Mouse (Mus musculus) adrenal gland, adult 18-20 months (tissue): ENCODE results near the gene Pacsin3. TPM values are rescaled to one million over a fixed set of nuclear protein-coding genes. Genes with fewer than 3 reads are reported as not detected.

Experiments used
- DNase-seq, 2 experiments: peaks; one replicate each; pipeline ENCODE4 v3.0.0; 2021 to 2022; ENCODE audit warnings: low spot score in 2 of 2
- total RNA-seq, 2 experiments: library from RNA; stranded (reverse); gene quantifications; 1 replicate in 1 of 2; 2 replicates in 1 of 2; pipeline ENCODE4 v1.2.3; 2021

Pacsin3 gene
- total RNA-seq, 2 experiments from 2014 or later: 35.7 to 130 TPM

DNA sequence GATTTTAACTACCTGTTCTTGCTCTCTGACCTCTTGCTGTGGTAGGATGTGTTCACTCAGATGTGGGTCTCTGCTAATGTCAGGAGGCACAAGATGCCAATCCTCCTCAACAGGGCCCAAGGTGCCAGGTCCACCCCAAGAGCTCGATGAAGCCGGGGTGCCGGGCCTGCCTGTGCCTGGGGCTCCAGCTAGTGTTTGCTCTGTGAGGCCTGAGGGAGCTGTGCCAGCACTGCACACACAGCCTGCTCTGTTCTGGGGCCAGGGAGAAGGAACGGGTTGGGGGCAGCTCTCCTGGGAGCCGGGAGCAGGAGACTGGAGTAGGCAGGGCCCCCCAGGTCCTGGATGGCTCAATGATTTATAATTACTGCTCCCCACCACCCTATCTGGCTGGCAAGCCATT, 2.3 kb downstream of the Pacsin3 start:
- DNase-seq: no peak

DNA sequence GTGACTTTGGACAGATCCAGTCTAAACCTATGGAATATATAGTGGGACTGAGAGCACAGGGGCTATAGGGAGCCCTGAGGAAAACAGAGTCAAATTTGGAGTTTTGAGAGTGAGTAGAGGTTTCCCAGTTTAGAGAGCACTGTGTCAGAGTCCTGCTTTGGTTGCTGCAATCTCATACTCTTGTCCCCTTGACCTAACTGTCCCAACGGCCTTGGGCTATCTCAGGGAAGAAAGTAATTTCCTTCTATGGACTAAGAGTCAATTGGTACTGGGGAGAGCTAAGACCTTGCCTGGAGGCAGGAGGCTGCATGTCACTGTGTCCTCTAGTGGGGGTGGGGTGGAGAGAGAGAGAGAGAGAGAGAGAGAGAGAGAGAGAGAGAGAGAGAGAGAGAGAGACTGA, 3.1 kb downstream of the Pacsin3 start:
- DNase-seq: no peak

DNA sequence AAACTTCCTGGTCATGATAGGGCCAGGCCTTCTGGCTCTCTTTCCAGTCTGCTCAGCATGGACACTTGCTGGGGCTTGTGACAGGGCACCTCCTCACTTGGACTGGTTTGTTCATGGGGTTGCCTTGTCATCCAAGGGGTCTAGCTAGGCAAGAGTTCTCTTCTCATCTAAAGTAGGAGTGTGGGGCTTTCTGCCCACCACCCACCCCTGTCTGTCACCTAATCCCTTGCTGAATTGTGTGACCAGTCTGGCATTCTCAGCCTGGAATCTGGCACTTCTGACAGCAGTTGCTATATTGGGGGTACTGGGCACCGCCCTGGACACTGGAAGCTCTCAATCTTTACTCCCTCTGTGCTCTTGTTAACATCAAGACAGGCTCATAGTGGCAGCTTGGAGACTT, 3.7 kb downstream of the Pacsin3 start:
- DNase-seq: no peak

DNA sequence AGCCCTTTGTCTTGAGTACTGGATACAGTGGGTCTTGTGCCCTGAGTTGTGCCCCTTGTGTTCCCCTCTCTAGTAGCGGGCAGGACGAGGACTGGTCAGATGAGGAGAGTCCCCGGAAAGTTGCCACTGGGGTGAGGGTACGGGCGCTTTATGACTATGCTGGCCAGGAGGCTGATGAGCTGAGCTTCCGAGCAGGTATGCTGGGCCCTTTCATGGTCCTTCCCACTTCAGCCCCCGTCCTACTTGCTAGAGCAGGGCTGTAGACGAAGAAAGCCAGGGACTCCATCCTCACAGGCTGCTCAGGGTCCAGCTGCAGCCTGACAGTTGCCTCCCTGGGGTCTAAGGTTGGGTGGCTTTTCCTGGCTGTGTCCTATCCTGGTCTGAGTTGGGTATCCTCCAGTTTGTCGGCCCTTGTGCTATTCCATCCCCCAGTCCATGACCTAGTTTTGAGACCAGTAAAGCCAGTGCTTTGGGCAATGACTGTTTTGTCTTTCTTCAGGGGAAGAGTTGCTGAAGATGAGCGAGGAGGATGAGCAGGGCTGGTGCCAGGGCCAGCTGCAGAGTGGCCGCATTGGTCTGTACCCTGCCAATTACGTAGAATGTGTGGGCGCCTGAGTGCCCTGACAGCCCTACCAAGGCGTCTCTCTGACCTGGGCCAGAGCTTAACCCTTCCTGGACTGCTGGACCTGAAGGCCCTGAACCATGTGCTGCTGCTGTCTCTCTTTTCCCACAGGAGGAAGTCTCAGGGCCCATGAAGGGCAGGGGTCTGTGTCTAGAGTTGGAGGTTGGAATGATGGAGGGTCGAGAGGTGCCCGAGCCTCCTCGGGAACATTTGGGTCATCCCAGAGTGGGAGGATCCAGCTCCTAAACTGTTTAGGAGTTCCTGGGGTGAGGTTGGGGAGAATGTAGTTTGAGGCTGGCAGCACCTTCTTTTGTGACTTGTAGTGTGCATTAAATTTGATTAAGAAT, 8.2 kb downstream of the Pacsin3 start:
- DNase-seq: no peak

DNA sequence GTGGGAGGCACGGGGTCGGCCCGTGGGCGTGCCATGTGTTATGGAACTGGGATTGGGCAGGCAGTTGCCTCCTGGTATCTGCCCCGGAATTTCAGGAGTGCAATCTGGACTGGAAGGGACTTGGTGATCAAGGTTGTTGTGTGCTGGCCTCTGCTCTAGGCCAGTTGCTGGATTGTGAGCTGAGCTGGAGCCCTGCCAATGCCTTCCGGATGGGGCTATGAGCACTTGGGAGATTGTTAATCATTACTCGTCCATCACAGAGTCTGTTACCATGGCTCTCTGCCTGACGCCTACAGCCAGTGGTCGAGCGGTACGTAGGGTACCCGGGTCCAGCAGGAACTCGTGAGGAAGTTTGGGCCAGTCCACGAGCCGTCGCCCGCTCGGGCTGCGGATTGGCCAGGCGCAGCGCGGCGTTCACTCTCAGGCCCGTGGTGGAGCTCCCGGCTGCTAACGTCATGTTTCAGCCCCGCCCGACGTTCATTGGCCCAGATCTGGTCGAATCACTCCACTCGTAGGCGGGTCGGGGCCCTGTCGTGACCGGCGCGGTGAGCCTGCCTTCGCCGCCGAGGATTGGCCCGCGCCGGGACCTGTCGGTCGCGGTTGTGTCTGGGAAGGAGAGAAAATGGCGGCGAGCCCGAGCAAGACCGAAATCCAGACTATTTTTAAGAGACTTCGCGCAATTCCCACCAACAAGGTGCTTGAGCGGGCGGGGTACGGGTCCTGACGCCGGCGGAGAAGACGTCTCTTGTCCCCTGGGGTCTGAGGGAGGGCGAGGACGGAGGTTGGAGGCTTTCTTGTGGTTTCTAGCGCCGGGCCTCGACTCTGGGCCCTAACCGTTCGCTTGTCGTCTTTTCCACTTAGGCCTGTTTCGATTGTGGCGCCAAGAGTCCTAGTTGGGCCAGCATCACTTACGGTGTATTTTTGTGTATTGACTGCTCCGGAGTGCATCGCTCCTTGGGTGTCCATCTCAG, 9.2 kb downstream of the Pacsin3 start, which contains the start of gene Arfgap2:
Gene Arfgap2 (plus strand): TSS at position 264 of the 971 bp plus-strand sequence.
- peak; percentile 93 to 95 for DNase-seq

DNA sequence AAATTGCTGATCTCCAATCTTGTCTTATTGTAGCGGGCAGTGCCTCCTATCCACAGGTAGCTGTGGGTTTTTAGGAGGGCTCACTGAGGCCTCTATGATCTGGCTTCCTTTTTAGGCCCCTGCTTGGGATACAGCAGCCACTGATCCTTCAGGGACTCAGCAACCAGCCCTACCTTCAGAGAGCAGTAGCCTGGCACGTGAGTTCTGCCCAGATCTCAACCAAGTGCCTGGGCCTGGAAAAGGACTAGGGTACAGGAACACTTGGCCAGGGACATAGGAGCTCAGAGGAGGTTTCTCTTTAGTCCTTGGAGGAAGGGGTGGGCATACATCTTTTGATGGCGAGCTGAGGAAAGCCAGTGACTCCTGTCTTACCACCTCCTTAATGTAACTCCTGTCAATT, 12.3 kb downstream of the Pacsin3 start:
- DNase-seq: no peak

DNA sequence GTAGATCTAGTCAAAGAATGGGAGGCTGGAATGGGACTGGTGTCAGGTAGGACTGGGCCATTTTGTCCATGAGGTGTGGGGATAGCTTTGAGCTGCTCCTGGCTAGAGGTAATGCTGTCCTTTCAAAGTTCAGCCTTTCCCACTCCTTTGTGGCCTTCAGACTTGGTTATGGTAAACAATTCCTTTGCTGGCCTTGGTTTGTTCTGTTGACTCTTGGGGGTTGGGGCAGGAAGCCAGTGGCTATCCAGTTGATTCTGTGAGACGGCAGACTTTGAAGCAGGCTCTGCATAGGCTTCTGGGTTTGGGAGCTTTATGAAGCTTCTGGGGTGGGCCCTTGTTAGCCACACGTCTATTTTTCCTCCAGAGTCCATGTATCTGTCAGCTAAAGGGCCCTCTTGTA, 13.0 kb downstream of the Pacsin3 start:
- DNase-seq: no peak

DNA sequence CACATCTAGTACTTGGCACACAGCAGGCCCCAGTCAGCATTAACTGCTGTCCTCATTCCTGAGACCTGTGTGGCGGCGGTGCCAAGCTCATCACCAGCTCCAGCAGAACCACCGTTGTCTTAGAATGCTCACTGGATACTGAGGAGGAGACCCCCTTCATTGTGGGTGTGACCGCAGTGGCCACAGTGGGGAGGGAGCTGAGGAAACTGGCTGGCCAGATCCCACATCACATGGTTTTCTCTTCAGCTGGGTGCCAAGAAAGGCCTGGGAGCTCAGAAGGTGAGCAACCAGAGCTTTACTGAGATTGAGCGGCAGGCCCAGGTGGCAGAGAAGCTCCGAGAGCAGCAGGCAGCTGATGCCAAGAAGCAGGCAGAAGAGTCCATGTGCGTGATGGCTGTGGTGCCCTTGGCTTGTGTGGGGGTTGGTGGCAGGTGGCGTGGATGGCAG, 14.0 kb downstream of the Pacsin3 start:
- no peak for DNase-seq

DNA sequence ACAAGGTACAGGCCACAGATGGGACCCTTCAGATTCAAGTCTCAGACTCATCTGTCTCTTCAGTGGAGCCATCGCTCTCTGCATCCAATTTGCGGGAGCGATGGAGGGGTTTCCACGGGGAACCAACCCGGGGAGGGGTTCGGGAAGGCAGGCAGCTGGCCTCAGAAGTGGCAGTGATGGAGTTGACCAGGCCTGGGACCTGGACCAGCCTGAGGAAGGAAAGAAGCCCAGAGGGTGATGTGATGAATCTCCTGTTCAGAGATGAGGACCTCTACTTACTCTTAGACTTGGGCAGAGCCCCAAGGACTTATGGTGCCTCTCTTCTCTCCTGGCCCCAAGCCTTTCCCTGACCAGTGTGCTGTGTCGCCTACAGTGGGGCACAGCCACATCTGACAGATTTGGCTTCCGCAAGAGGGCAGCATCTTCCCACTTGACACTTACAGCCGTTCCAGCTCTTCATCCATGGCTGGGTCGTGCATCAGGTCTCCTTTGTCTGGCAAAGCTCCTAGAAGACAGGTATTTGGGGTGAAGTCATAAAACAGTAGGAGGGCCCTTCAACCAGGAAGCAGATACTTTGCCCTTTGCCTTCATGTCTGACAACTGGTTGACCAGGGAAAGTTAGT, 23.1 kb downstream of the Pacsin3 start:
- DNase-seq: peak in 1 of 2 experiments; percentile 47

DNA sequence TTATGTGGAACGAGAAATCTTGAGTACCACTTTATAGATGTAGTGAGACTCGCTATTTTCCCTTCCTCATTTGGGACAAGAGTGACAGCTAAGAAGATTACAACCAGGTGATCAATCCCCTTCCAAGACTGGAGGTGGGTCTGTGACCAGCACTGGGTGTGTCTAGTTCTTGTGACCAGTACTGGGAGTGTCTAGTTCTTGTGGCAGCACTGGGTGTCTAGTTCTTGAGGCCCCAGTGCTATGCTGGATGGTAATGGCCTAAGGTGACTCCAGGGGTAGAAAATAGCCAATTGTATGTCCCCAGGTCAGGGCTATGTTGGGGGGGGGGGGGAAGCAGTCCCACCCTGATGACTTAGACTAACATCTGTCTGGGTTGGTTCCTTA, 23.6 kb downstream of the Pacsin3 start:
- DNase-seq: no peak

DNA sequence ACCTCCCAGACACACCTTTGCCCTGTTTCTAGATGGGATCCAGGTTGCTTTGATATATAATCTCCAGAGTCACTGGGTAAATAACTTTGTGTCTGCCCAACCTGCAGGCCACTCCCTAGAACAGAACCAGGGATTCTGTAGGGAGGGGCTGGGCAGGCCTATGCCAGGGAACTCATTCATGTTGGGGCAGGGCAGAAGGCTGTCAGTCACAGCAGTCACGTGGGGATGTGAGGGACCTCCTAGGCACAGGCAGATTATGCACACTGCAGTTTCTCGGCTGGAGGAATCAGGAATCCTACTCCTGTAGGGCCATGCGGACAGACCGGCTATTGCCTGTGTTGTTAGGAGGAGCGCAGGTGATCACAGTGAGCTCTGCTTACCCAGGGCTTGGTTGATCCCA, 25.6 kb downstream of the Pacsin3 start:
- DNase-seq: no peak

DNA sequence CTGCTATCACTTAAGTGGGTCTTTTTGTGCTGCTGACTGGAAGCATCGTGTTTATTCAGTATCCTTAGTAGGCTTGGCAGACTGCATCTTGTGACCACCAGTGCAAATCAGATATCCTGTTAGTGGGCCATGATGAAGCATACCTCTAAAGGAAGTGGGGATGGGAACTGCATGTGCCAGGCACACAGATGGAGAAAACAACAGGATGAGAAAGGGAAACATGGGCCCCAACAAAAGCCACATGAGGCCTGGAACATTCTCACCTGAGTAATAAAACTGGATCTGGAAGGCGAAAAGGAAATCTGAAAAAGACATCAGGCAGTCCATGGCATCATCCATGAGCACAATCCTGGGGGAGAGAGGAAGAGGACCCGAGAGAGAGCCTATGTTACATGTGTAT, 28.2 kb downstream of the Pacsin3 start:
- DNase-seq: no peak

DNA sequence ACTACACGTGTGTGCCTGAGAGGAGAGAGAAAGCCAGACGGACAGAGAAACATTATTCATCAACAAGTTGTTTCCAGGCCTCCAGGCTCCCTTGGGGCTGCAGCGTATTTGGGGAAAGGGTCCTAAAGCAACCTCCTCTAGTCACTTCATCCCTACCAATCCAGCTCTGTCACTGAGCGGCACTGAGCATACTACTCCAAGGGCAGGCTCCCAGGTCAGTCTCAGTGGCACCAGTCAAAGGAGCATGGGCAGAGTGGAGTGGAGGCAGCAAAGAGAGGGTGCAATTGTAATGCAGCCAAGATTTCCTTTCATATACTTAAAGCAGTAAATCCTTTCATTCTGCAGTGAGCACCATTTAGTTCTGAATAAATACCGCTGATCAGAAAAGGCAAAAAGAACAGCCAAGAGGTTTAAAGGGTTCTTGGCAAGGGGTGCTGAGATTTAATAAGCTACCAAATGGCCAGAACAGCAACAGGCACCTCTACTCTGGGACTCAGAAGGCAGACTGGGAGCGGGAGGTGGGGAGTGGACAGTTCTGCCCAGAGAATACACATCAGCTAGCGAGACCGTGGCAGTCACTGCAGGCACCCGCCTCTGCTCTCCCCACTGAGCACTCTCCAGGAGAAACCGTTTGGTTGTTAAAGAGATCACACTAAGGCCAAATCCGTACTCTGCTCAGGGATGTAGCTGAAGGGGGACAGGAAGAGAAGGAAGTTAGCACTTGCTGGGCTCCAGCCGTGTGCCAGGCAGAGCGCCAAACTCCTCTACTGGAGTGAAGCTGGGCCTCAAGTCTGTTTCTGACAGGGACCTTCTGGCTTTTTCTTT, 28.8 kb downstream of the Pacsin3 start:
- no peak for DNase-seq

DNA sequence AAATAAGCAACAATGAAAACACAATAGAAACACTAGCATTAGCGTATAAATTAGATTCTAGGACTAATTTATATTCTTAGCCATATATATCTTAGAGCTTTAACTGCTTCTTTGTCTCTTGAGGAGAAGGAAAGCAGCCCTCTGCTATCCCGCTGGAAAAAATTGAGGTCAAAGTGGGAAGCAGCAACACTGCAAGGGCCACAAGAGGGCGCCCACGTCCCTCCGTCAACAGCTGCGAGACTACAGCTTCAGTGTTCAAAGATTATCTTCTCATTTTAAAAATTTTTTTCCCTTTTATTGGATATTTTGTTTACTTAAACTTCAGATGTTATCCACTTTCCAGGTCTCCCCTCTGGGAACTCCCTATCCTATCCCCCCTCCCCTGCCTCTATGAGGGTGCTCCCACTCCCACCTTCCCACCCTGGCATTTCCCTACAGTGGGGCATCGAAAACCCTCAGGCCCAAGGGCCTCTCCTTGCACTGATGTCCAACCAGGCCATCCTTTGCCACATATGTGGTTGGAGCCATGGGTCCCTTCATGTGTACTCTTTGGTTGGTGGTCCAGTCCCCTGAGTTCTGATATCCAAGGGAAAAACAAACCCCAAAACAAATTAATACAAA, 30.2 kb downstream of the Pacsin3 start:
- DNase-seq: peak; percentile 81 to 85

DNA sequence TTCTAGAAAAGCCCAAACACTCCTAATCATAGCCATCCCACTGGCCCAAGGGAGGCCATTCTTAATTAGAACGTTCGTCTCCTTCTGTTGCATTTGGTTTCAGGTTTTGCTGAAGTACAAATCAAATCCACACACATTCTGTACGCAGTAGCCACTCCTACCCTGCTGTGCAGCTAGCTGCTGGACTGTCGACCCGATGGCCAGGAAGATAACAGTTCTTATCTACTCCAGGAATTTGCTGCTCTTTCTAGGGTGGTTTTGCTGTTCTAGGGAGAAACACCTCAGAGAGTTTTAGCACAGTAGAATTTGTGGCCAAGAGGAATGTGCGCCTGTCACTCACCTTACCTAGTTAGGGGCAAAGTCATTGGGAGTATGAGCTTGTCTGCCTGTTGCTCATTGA, 31.8 kb downstream of the Pacsin3 start:
- no peak for DNase-seq

DNA sequence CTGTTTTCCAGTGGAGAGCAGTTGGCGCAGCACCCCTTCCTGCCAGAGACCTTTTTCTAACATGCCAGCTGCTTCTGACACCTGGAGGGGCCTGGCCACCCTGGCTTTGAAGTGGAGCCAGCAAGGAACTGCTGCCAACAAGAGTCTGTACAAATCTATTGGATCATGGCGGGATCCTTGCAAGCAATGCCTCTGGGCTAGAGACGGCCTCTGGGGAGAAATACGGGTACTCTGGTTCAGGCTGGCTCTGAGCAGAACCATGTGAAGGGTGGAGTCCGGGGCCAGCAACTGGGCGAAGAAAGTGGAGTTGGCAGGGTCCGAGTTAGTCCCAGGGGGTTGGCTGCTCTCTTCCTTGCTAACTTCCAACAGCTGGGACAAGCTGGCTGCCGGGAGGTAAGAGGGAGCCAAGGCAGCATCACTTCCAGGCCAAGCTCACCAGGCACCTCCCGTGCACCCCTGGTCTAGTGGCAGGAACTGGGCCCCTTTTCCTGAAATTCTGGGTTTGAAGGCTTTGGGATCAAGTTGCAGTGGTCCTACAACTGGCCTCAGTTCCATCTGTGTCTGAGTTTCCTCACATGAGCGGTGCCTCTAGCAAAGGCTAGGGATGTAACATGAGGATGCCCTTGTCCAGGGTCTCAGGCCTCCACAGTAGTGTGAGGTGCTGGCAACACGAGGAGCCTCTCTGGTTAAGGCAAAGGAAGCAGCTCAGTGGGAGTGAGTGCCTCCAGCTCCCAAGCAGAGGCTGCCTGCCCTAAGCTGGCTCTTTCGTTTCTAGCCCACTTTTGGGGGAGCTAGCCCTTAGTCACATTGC, 35.6 kb downstream of the Pacsin3 start:
- DNase-seq: no peak

DNA sequence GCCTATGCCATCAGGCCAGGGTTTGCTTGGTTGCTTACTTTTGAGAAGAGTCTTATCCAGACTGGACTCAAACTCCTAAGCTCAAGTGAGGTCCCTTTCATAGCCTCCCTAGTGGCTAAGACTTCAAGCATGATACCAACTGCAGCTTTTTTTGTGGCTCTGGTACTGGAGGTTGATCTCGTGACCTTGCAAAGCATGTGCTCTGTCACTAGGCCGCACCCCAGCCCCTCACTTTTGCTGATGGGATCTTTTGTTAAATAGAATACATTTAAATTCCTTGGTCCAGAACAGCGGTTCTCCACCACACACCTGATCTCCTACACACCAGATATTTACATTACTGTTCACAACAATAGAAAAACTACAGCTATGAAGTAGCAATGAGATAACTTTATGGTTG, 38.5 kb downstream of the Pacsin3 start:
- DNase-seq: no peak

DNA sequence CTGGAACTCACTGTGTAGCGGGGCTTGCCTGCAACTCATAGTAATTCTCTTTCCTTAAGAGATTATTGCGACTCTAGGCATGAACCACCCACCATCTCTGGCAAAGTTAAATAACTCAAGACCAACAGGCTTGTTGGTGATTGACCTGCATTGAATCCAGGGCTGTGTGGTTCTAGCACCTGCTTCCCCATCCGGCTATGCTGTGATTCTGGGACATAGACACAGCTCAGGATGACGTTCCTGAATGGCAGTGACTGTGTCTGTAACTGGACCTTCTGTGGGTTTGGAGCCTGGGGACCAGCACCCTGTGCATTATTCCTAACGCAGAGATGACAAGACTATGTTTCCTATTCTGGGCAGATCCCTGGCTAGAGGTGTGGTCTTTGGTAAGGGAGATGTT, 40.1 kb downstream of the Pacsin3 start:
- no peak for DNase-seq

DNA sequence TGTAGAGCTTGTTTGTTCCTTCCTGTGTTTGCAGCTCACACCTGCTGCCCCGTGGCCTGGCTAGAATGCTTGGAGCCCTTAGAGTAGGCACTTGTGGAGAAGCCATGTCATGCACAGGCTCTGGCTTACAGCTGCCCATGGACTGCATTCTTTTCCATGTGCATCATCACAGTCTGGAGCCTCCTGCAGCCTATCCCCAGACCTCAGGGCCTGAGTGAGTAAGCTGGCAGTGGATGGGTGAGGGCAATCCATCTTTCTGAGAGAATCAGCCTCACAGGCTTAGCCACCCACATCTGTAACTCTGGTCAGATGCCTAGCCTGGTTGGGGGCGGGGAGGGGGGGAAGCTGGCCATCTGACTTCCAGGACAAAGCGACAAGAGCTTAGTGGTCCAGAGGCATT, 43.4 kb downstream of the Pacsin3 start:
- DNase-seq: peak in 1 of 2 experiments; percentile 28
